Comparison of ENCODE assay signal across 26 mouse cellular contexts in the genomic region with DNA sequence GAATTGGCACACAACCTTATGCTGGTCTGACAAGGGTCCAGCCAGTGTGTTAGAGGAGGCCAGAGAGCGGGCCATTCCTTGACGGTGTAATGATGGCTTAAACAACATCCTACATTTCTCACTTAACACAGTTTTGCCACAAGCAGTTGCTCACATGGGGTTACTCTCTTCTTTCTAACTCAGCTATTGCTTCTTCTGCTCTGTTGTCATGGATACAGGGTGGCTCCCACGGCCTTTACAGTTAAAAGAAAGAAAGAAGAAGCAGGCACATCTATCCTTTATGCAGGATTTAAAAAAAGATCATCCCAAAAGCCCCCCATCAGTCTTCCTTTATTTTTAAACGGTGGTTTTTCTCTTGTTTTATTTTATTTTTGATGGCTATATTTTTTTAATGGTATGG. TPM values are rescaled to one million over a fixed set of nuclear protein-coding genes. Genes with fewer than 3 reads are reported as not detected.
DNase-seq lines count a peak whose midpoint lies in the region; ATAC-seq and TF ChIP-seq lines count a peak whose summit lies in the region.
"Had no signal": no experiment of that assay in that cellular context is flagged by ENCODE, and none has a peak within 500 bp of the region (broad histone marks: within the 10 kb centered on the region; RNA-seq: fewer than 3 reads in every experiment).

No protein-coding gene starts in this region.

- no peaks in the 10 kb centered on the region for H3K9me3 ChIP-seq in midbrain, embryonic 16.5 days (replicated peaks; ENCODE audit: control insufficient read depth, low read length, poor library complexity, severe bottlenecking)
- no peaks in the 10 kb centered on the region for H3K9me3 ChIP-seq in midbrain, embryonic 13.5 days
- H3K9me3 ChIP-seq in midbrain, postnatal 0 days (ENCODE audit: low read length), result no peaks in the 10 kb centered on the region
- H3K9me3 ChIP-seq: embryonic facial prominence, embryonic 15.5 days; heart, embryonic 13.5 days; hindbrain, embryonic 12.5 days; limb, embryonic 10.5 days; liver, embryonic 15.5 days; neural tube, embryonic 13.5 days had no signal

- no peaks in the 10 kb centered on the region for H3K27me3 ChIP-seq in midbrain, embryonic 16.5 days (ENCODE audit: control insufficient read depth, insufficient read depth, low read depth, low read length)
- H3K27me3 ChIP-seq in midbrain, embryonic 13.5 days, result no peaks in the 10 kb centered on the region
- H3K27me3 ChIP-seq in midbrain, postnatal 0 days (ENCODE audit: insufficient read depth, low read length), result no peaks in the 10 kb centered on the region
- H3K27me3 ChIP-seq: embryonic facial prominence, embryonic 15.5 days; heart, embryonic 13.5 days; hindbrain, embryonic 12.5 days; liver, embryonic 15.5 days; neural tube, embryonic 13.5 days had no signal

- WGBS in midbrain, embryonic 16.5 days, result 41% methylated on average over 4 of the region's 4 CpGs
- 45% methylated on average over 4 of the region's 4 CpGs for WGBS in midbrain, embryonic 13.5 days
- WGBS in midbrain, postnatal 0 days, result 24% methylated on average over 4 of the region's 4 CpGs

- peaks cover 16% of the 10 kb centered on the region for H3K4me1 ChIP-seq in midbrain, embryonic 16.5 days (ENCODE audit: control insufficient read depth, insufficient read depth, low read length)
- peaks cover 19% of the 10 kb centered on the region for H3K4me1 ChIP-seq in midbrain, embryonic 13.5 days (replicated peaks)
- peaks cover 5% of the 10 kb centered on the region; the same call in 1 of the 2 replicates for H3K4me1 ChIP-seq in midbrain, postnatal 0 days (ENCODE audit: insufficient read depth, low read length)
- H3K4me1 ChIP-seq: liver, embryonic 15.5 days had no signal

- H3K4me2 ChIP-seq in midbrain, embryonic 16.5 days (ENCODE audit: low read length), result peak overlapping the region; percentile 4; the same call in 1 of the 2 replicates
- H3K4me2 ChIP-seq in midbrain, embryonic 13.5 days (replicated peaks), result no peak overlapping the region
- H3K4me2 ChIP-seq in midbrain, postnatal 0 days (ENCODE audit: low read depth, low read length, poor library complexity, severe bottlenecking), result no peak overlapping the region
- H3K4me2 ChIP-seq: embryonic facial prominence, embryonic 15.5 days; heart, embryonic 13.5 days; hindbrain, embryonic 12.5 days; liver, embryonic 15.5 days; neural tube, embryonic 13.5 days had no signal

- no peak for TF ChIP-seq CTCF in midbrain, postnatal 0 days (IDR thresholded peaks at IDR 0.05)

- no peak overlapping the region for H3K9ac ChIP-seq in midbrain, embryonic 16.5 days (ENCODE audit: low read depth, low read length)
- no peak overlapping the region for H3K9ac ChIP-seq in midbrain, embryonic 13.5 days (replicated peaks)
- H3K9ac ChIP-seq in midbrain, postnatal 0 days (replicated peaks; ENCODE audit: low read length, poor library complexity, severe bottlenecking), result no peak overlapping the region
- H3K9ac ChIP-seq: embryonic facial prominence, embryonic 15.5 days; heart, embryonic 13.5 days; hindbrain, embryonic 12.5 days; liver, embryonic 15.5 days; neural tube, embryonic 13.5 days had no signal

- no peaks in the 10 kb centered on the region for H3K36me3 ChIP-seq in midbrain, embryonic 16.5 days (ENCODE audit: control insufficient read depth, insufficient read depth, low read length)
- no peaks in the 10 kb centered on the region for H3K36me3 ChIP-seq in midbrain, embryonic 13.5 days
- no peaks in the 10 kb centered on the region for H3K36me3 ChIP-seq in midbrain, postnatal 0 days (ENCODE audit: insufficient read depth, low read length)
- H3K36me3 ChIP-seq: embryonic facial prominence, embryonic 15.5 days; heart, embryonic 13.5 days; hindbrain, embryonic 12.5 days; limb, embryonic 10.5 days; liver, embryonic 15.5 days had no signal

- H3K4me3 ChIP-seq in midbrain, embryonic 16.5 days (ENCODE audit: low read depth, low read length), result no peak overlapping the region
- no peak overlapping the region for H3K4me3 ChIP-seq in midbrain, embryonic 13.5 days (replicated peaks)
- H3K4me3 ChIP-seq in midbrain, postnatal 0 days (ENCODE audit: low read depth, low read length), result no peak overlapping the region
- H3K4me3 ChIP-seq: embryonic facial prominence, embryonic 15.5 days; heart, adult 2 months; heart, embryonic 13.5 days; hindbrain, embryonic 12.5 days; limb, embryonic 10.5 days; liver, embryonic 15.5 days; neural tube, embryonic 13.5 days had no signal

- peak; percentile 81 for DNase-seq in heart, adult 11 months
- no peak for DNase-seq in heart, postnatal 25 days (ENCODE audit: low spot score)
- peak; percentile 32 for DNase-seq in midbrain, postnatal 0 days (ENCODE audit: low spot score)
- no peak for DNase-seq in urinary bladder, postnatal 10 days (ENCODE audit: low spot score)
- no peak for DNase-seq in lung, adult 18-20 months
- DNase-seq: adrenal gland, adult 2 months; cerebellum, adult 8-10 months; gastrocnemius, postnatal 14 days; heart, adult 2 months; heart, postnatal 14 days; kidney, adult 18-20 months; kidney, postnatal 4 days; liver; lung, postnatal 4 days had no signal

- intact Hi-C loops in heart, postnatal 25 days (cut with DNase I), result no loop called here

- peak; percentile 37; the same call in 1 of the 2 replicates for ATAC-seq in midbrain, embryonic 16.5 days
- no peak for ATAC-seq in midbrain, embryonic 13.5 days
- ATAC-seq in midbrain, postnatal 0 days (ENCODE audit: low FRiP score), result peak; percentile 35; the same call in 1 of the 2 replicates
- ATAC-seq: inflammation-experienced regulatory T-cells, adult 6 months had no signal

- peak overlapping the region; percentile 66 for H3K27ac ChIP-seq in midbrain, embryonic 16.5 days (ENCODE audit: low read length)
- H3K27ac ChIP-seq in midbrain, embryonic 13.5 days, result no peak overlapping the region
- 0 out of 2 replicates have a peak overlapping the region, but pooled peaks have one; percentile 38 for H3K27ac ChIP-seq in midbrain, postnatal 0 days (ENCODE audit: low read depth, low read length)
- H3K27ac ChIP-seq: embryonic facial prominence, embryonic 15.5 days; heart, adult 2 months; heart, embryonic 13.5 days; hindbrain, embryonic 12.5 days; limb, embryonic 10.5 days; liver, embryonic 15.5 days; neural tube, embryonic 13.5 days; stomach, postnatal 0 days had no signal

RNA-seq across cellular contexts. Expression of a gene that starts 14.7 kb away (rescaled TPM):
- total RNA-seq in heart, postnatal 25 days (2021), result not detected
- 0.19 and 0.42 TPM in 2 replicates for polyA plus RNA-seq in midbrain, embryonic 16.5 days (2015; fragmentation: Nextera tagmentation; extraction: Ambion mirVana)
- polyA plus RNA-seq in midbrain, embryonic 13.5 days (2015; fragmentation: Nextera tagmentation; extraction: Ambion mirVana), result 0.12 and 0.17 TPM in 2 replicates
- 0.57 TPM in 1 of 2 replicates, not detected in the other for total RNA-seq in midbrain, postnatal 0 days (2014; rRNA removed)
- 0.28 and 0.31 TPM in 2 replicates for polyA plus RNA-seq in midbrain, postnatal 0 days (2015; fragmentation: Nextera tagmentation; extraction: Ambion mirVana)
- total RNA-seq: adrenal gland, adult 2 months; gastrocnemius, postnatal 14 days; heart, adult 2 months; heart, postnatal 14 days; MEL had no signal
- polyA plus RNA-seq: adrenal gland, adult 2 months; C2C12; embryonic facial prominence, embryonic 15.5 days; heart, adult 2 months; neural tube, embryonic 13.5 days had no signal

Comparison
In these comparisons a context has a peak if more than half of its experiments do, and no peak if none do; other contexts are left out.
1. DNase-seq: peak in heart, adult 11 months (single experiment) and midbrain, postnatal 0 days (single experiment); none in heart, postnatal 25 days (single experiment), urinary bladder, postnatal 10 days (single experiment) and lung, adult 18-20 months (0 of 2).